Comparison of ENCODE assay signal across 15 mouse cellular contexts in genomic region chr5:118532659-118533058, GRCm38 (mm10). TPM values are rescaled to one million over a fixed set of nuclear protein-coding genes. Genes with fewer than 3 reads are reported as not detected.
A peak's percentile ranks its signal among the peaks of the same experiment; 100 is the strongest.
DNase-seq lines count a peak whose midpoint lies in the region; ATAC-seq and TF ChIP-seq lines count a peak whose summit lies in the region.
"Had no signal": no experiment of that assay in that cellular context is flagged by ENCODE, and none has a peak within 500 bp of the region (broad histone marks: within the 10 kb centered on the region; RNA-seq: fewer than 3 reads in every experiment).

No protein-coding gene starts in this region.

- no peak for ATAC-seq in limb, embryonic 14.5 days (ENCODE audit: low FRiP score, low read depth)
- ATAC-seq: activated CD4-positive, CD25-positive, alpha-beta regulatory T cell, adult 4 months had no signal

- H3K9ac ChIP-seq in ES-E14 (ENCODE audit: insufficient read depth, low read depth, low read length, poor library complexity, severe bottlenecking): no peak overlapping the region; the same call in 1 of the 2 replicates
- H3K9ac ChIP-seq in limb, embryonic 14.5 days (ENCODE audit: low read depth, low read length, severe bottlenecking): no peak overlapping the region
- H3K9ac ChIP-seq: hindbrain, embryonic 13.5 days; liver, embryonic 15.5 days had no signal

- no peak for TF ChIP-seq POLR2A in limb, embryonic 14.5 days (IDR thresholded peaks at IDR 0.05; ENCODE audit: borderline replicate concordance, extremely low read depth, insufficient read depth, insufficient read length)

- H3K36me3 ChIP-seq in ES-E14 (ENCODE audit: control insufficient read depth, insufficient read depth, low read length, poor library complexity, severe bottlenecking): no peaks in the 10 kb centered on the region
- H3K36me3 ChIP-seq in embryonic facial prominence, embryonic 10.5 days (replicated peaks): no peaks in the 10 kb centered on the region
- no peaks in the 10 kb centered on the region for H3K36me3 ChIP-seq in limb, embryonic 14.5 days (ENCODE audit: control insufficient read depth, insufficient read depth, low read length)
- H3K36me3 ChIP-seq: G1E; hindbrain, embryonic 13.5 days; liver, embryonic 15.5 days had no signal

- in situ Hi-C loops in ES-E14 (cut with MboI; ENCODE audit: low sequenced_read_pairs in 2 of 2, unreplicated experiment in 2 of 2): no loop called here

- DNase-seq in ES-E14 (ENCODE audit: low read depth, low spot score): no peak
- no peak for DNase-seq in embryonic facial prominence, embryonic 10.5 days (ENCODE audit: low spot score)
- peak; percentile 21 to 45 for DNase-seq in layer of hippocampus, postnatal 10 days (ENCODE audit: low spot score in 2 of 2)
- DNase-seq in limb, embryonic 14.5 days (ENCODE audit: low spot score): no peak
- DNase-seq in gastrocnemius, postnatal 10 days: no peak
- DNase-seq in kidney, postnatal 14 days: no peak
- DNase-seq in adrenal gland, postnatal 14 days: no peak
- DNase-seq in spleen, postnatal 36 days (ENCODE audit: low spot score in 2 of 2): no peak

- peak overlapping the region; percentile 20; the same call in 1 of the 2 replicates for H3K4me2 ChIP-seq in limb, embryonic 14.5 days (replicated peaks; ENCODE audit: low read depth, low read length, severe bottlenecking)
- H3K4me2 ChIP-seq: hindbrain, embryonic 13.5 days; liver, embryonic 15.5 days had no signal

- peak overlapping the region; percentile 36 to 64 for H3K4me3 ChIP-seq in ES-E14 (ENCODE audit: insufficient read depth in 1 of 2, low read depth in 1 of 2, low read length in 2 of 2, poor library complexity in 1 of 2, severe bottlenecking in 1 of 2)
- no peak overlapping the region for H3K4me3 ChIP-seq in embryonic facial prominence, embryonic 10.5 days
- H3K4me3 ChIP-seq in limb, embryonic 14.5 days (replicated peaks; ENCODE audit: low read length): no peak overlapping the region
- H3K4me3 ChIP-seq: hindbrain, embryonic 13.5 days; liver, embryonic 15.5 days had no signal

- H3K4me1 ChIP-seq in ES-E14 (ENCODE audit: control insufficient read depth in 2 of 2, insufficient read depth in 2 of 2, low read length in 2 of 2, poor library complexity in 1 of 2): peaks cover 3 to 12% of the 10 kb centered on the region in 2 experiments; a peak in 3 of 4 replicates
- H3K4me1 ChIP-seq in embryonic facial prominence, embryonic 10.5 days: peaks cover 54% of the 10 kb centered on the region
- H3K4me1 ChIP-seq in limb, embryonic 14.5 days (ENCODE audit: control insufficient read depth, insufficient read depth, low read length): peaks cover 50% of the 10 kb centered on the region
- H3K4me1 ChIP-seq: liver, embryonic 15.5 days had no signal

- WGBS in embryonic facial prominence, embryonic 10.5 days: 44% methylated on average over 14 of the region's 15 CpGs
- 35% methylated on average over 12 of the region's 15 CpGs for WGBS in limb, embryonic 14.5 days

- H3K27me3 ChIP-seq in embryonic facial prominence, embryonic 10.5 days (replicated peaks; ENCODE audit: low read depth, poor library complexity, severe bottlenecking): peaks cover 53% of the 10 kb centered on the region
- no peaks in the 10 kb centered on the region for H3K27me3 ChIP-seq in limb, embryonic 14.5 days (ENCODE audit: control insufficient read depth, insufficient read depth, low read length)

- H3K27ac ChIP-seq in ES-E14 (ENCODE audit: insufficient read depth, low read depth, low read length, poor library complexity, severe bottlenecking): no peak overlapping the region
- peak overlapping the region; percentile 77 for H3K27ac ChIP-seq in embryonic facial prominence, embryonic 10.5 days (replicated peaks)
- H3K27ac ChIP-seq in limb, embryonic 14.5 days (replicated peaks; ENCODE audit: low read depth, low read length): peak overlapping the region; percentile 65
- H3K27ac ChIP-seq: hindbrain, embryonic 13.5 days; kidney, postnatal 0 days; liver, embryonic 15.5 days; macrophage; stomach, postnatal 0 days had no signal

- no peaks in the 10 kb centered on the region for H3K9me3 ChIP-seq in ES-E14 (ENCODE audit: control insufficient read depth, insufficient read depth, low read depth, low read length)
- no peaks in the 10 kb centered on the region for H3K9me3 ChIP-seq in embryonic facial prominence, embryonic 10.5 days
- no peaks in the 10 kb centered on the region for H3K9me3 ChIP-seq in limb, embryonic 14.5 days (ENCODE audit: control insufficient read depth, low read length)
- H3K9me3 ChIP-seq: G1E; hindbrain, embryonic 13.5 days; liver, embryonic 15.5 days had no signal

TF ChIP-seq in ES-E14, 5 proteins besides CTCF, POLR2A, EP300 and RAD21:
- no peak for TF ChIP-seq CHD2 (IDR thresholded peaks at IDR 0.05; ENCODE audit: low read depth, low read length)
- TF ChIP-seq ZC3H11A (IDR thresholded peaks at IDR 0.05; ENCODE audit: borderline replicate concordance, low read depth, low read length): no peak
- TF ChIP-seq HCFC1 (IDR thresholded peaks at IDR 0.05; ENCODE audit: borderline replicate concordance, insufficient read depth, low read length): no peak
- no peak for TF ChIP-seq MAFK (IDR thresholded peaks at IDR 0.05; ENCODE audit: insufficient read depth, low read depth, low read length)
- TF ChIP-seq ZNF384 (IDR thresholded peaks at IDR 0.05; ENCODE audit: low read depth, low read length): no peak
TF ChIP-seq in ES-E14: peak in this region for 0.

RNA-seq across cellular contexts. Expression of gene Med13l, which starts 27.8 kb away (rescaled TPM):
- total RNA-seq in ES-E14 (2012; rRNA removed): 52.4 and 61.6 TPM in 2 replicates
- polyA plus RNA-seq in embryonic facial prominence, embryonic 10.5 days (2016; fragmentation: Nextera tagmentation; extraction: Ambion mirVana): 11.5 and 11.6 TPM in 2 replicates
- total RNA-seq in layer of hippocampus, postnatal 10 days (2021): 10 to 100 TPM; 63.1 to 64.4 TPM
- polyA plus RNA-seq in limb, embryonic 14.5 days (2012; rRNA removed): 17.8 and 23.0 TPM in 2 replicates
- 19.8 and 22.8 TPM in 2 replicates for polyA plus RNA-seq in limb, embryonic 14.5 days (2014; fragmentation: Nextera tagmentation; extraction: Ambion mirVana)
- total RNA-seq in gastrocnemius, postnatal 10 days (2021): 10 to 100 TPM; 27.0 to 27.1 TPM
- total RNA-seq in adrenal gland, postnatal 14 days (2021): 36.2 and 45.3 TPM in 2 replicates

Comparison
In these comparisons a context has a peak if more than half of its experiments do, and no peak if none do; other contexts are left out.
1. DNase-seq: peak in layer of hippocampus, postnatal 10 days (2 of 2); none in ES-E14 (single experiment), embryonic facial prominence, embryonic 10.5 days (single experiment), limb, embryonic 14.5 days (single experiment), gastrocnemius, postnatal 10 days (single experiment), kidney, postnatal 14 days (single experiment), adrenal gland, postnatal 14 days (single experiment) and spleen, postnatal 36 days (0 of 2).
2. H3K4me3 ChIP-seq: peak in ES-E14 (2 of 2); none in embryonic facial prominence, embryonic 10.5 days (single experiment) and limb, embryonic 14.5 days (single experiment).